Comparison of ENCODE assay signal across 11 mouse cellular contexts in the genomic region with DNA sequence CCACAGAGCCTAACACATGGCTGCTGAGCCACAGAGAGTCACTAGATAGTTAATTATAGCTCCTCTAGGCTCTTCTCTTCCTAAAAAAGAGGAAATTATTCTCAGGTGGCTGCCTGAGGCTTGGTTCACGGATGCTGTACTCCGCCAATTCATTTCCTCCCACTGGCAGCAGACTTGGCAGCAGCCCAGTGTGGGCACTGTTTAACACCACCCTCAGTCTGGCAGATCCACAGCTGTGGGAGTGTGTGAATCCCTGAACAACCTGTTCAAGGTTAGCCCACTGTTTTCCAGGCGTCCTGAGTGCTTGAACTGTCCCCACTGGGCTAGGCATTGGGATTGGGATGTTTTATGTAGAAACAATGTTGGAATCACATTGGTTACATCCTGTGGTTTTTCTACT. TPM values are rescaled to one million over a fixed set of nuclear protein-coding genes. Genes with fewer than 3 reads are reported as not detected.
DNase-seq lines count a peak whose midpoint lies in the region; ATAC-seq lines count a peak whose summit lies in the region.
"Had no signal": no experiment of that assay in that cellular context is flagged by ENCODE, and none has a peak within 500 bp of the region (broad histone marks: within the 10 kb centered on the region; RNA-seq: fewer than 3 reads in every experiment).

No protein-coding gene starts in this region.

- ATAC-seq in megakaryocyte, adult 5-6 weeks (ENCODE audit: poor library complexity, severe bottlenecking) = no peak

- no peak overlapping the region for H3K27ac ChIP-seq in limb, embryonic 10.5 days

- H3K36me3 ChIP-seq in limb, embryonic 10.5 days = no peaks in the 10 kb centered on the region

- peak; percentile 79 for DNase-seq in layer of hippocampus, adult 11-12 months (ENCODE audit: low spot score)
- no peak for DNase-seq in layer of hippocampus, adult 9-10 months (ENCODE audit: low spot score)
- DNase-seq in frontal cortex, adult 2 months (ENCODE audit: extremely low spot score in 1 of 2, low spot score in 1 of 2) = peak; percentile 78 to 89
- DNase-seq in left cerebral cortex, adult 8-10 months (ENCODE audit: low spot score in 2 of 2) = peak; percentile 57 to 88
- DNase-seq in telencephalon, adult 2 months (ENCODE audit: low read depth, low spot score) = peak; percentile 86
- DNase-seq in limb, embryonic 10.5 days (ENCODE audit: low spot score) = no peak
- no peak for DNase-seq in T-cell, adult 2 months (ENCODE audit: low spot score)
- DNase-seq: adrenal gland, postnatal 10 days had no signal

- WGBS in limb, embryonic 10.5 days = 76% methylated on average over 3 of the region's 3 CpGs

- no peaks in the 10 kb centered on the region for H3K27me3 ChIP-seq in limb, embryonic 10.5 days (ENCODE audit: low read depth, poor library complexity, severe bottlenecking)

- no peaks in the 10 kb centered on the region for H3K9me3 ChIP-seq in limb, embryonic 10.5 days (replicated peaks)

- no peaks in the 10 kb centered on the region for H3K4me1 ChIP-seq in limb, embryonic 10.5 days

- H3K4me3 ChIP-seq in limb, embryonic 10.5 days = no peak overlapping the region

RNA-seq across cellular contexts. Expression of gene Frmpd2, which starts 50.0 kb away (rescaled TPM):
- polyA plus RNA-seq in frontal cortex, adult 2 months (2012; rRNA removed) = 0.62 and 0.82 TPM in 2 replicates
- 1 to 10 TPM in 1 of 4 experiments, under 1 TPM in 3; 0.61 to 1.1 (median 0.79) TPM for total RNA-seq in left cerebral cortex, adult 8-10 months (2022)
- polyA plus RNA-seq in limb, embryonic 10.5 days (2016; fragmentation: Nextera tagmentation; extraction: Ambion mirVana) = 0.05 TPM in 1 of 2 replicates, not detected in the other
- not detected in 2 replicates for total RNA-seq in megakaryocyte, adult 5-6 weeks (2015)
- total RNA-seq in megakaryocyte, adult 5-6 weeks (2017) = not detected in 2 replicates
- total RNA-seq: adrenal gland, postnatal 10 days; liver, adult 2 months; monocyte, adult 5-6 weeks had no signal
- polyA plus RNA-seq: liver, adult 2 months had no signal

Comparison
In these comparisons a context has a peak if more than half of its experiments do, and no peak if none do; other contexts are left out.
1. DNase-seq: peak in layer of hippocampus, adult 11-12 months (single experiment), frontal cortex, adult 2 months (2 of 2), left cerebral cortex, adult 8-10 months (2 of 2) and telencephalon, adult 2 months (single experiment); none in layer of hippocampus, adult 9-10 months (single experiment), limb, embryonic 10.5 days (single experiment) and T-cell, adult 2 months (single experiment).